Mouse (Mus musculus) bone marrow macrophage, adult 2 months (primary cell): ENCODE data around the gene Kcna2.

Experiments used
- CTCF ChIP-seq: IDR thresholded peaks from 2 replicates; pipeline ENCODE4 v1.5.1; 2012; ENCODE audit warnings: low read depth, mild to moderate bottlenecking, low read length, moderate library complexity
- POLR2A ChIP-seq: IDR thresholded peaks from 2 replicates; pipeline ENCODE4 v1.6.1; 2012; ENCODE audit warnings: mild to moderate bottlenecking, low read depth, low read length, borderline replicate concordance

DNA sequence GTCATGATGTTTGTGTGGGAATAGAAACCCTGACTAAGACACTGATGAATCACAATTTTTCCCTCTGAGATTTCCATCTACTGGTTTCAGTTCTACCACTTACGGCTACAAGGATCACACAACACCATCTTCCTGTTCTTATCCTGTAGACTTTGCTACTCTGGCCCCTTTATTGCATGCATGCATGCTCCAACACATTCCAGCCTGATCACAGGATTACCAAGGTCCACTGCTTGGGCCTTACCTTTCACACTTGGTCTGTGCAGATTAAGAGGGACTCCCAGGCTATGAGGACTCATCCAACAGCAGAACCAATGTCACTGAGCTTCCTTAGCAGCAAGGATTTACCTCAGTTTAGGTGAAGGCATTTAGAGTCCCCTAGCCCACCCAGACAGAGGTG, 25.2 kb upstream of the Kcna2 start:
- TF ChIP-seq CTCF (no peak), POLR2A (no peak)
